Mouse (Mus musculus) brain, embryonic 18.5 days (tissue): ENCODE results near the gene Cntln.
A peak's percentile ranks its signal among the peaks of the same experiment; 100 is the strongest.

Source experiments
- DNase-seq: peaks from one replicate; pipeline ENCODE4 v3.0.0-alpha.2; 2012; ENCODE audit warnings: low read depth, low spot score

The Cntln gene

DNA sequence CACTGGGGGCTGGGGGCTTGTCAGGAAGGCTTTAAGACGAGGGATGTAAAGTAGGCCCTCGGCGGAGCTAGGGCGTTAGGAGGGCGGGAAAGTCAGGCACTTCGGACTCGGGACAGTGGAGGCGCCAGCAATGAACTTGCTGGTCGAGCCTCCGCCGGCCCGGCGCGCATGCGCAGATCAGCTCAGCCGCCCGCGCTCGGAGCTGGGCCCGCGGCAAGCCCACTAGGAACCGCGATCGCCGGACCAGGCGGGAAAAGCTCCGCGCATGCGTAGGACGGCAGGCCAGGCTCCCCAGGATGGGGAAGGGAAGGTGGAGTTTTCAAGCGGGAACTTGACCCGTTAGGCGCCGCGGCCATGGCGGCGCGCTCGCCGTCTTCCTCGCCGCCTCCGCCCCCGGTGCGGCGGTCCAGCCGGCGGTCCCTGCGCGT lies at the start of gene Cntln:
Cntln (plus strand) TSS at position 199 of the 428 bp plus-strand sequence.
- peak; percentile 71 for DNase-seq

DNA sequence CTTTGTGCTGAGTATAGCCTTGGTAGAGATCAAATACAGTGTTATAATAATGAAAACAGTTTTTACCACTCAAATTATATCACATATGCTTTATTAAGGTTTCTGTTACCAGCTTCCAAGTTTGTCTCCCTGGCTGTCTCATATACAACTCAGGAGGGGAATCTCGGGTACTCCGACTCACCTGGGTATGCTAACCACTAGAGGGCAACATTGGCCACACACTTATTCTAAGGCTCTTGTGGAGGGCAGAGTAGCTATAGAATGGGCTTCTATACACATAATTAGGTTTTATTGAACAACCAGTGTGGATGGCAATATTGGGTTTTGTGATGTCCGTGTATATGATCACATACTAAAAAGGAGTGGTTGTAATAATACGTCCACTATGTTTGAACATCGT lies 47.1 kb upstream of the Cntln start:
- DNase-seq: no peak

DNA sequence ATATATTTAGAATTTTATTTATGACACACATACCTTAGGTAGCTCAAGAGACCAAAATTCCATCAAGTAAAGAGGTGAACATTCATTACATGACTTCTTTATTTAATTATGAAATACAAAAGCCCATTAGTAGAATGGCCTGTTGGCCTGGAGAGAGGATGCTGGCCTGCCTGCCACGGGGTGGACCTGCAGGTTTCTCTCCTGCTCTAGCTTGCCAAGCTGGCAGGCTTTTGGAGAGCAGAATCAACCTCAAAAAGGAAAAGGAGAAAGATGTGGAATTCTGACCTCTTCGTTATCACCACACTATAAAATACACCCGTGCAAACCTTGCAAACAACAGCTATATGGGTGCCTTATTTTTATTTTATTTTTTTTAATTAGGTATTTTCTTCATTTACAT lies 45.6 kb upstream of the Cntln start:
- no peak for DNase-seq

DNA sequence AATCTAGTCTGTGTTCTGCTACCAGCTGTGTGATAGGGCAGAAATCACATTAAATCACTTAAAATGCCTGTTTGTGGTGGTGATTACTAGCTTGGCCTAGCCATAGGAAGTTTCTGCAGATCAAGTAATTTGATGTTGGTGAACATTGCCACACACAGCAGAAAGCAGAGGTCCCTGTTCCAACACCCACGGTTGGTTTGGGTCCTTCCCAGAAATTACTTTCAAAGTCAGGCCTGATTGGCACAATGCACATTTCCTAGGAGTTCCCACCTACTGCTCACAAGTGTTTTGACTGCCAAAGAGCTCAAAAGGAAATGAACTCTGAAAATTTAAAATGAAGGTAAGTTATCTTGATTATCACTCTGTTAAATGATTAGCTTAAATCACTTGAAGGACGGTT lies 44.6 kb upstream of the Cntln start:
- no peak for DNase-seq

DNA sequence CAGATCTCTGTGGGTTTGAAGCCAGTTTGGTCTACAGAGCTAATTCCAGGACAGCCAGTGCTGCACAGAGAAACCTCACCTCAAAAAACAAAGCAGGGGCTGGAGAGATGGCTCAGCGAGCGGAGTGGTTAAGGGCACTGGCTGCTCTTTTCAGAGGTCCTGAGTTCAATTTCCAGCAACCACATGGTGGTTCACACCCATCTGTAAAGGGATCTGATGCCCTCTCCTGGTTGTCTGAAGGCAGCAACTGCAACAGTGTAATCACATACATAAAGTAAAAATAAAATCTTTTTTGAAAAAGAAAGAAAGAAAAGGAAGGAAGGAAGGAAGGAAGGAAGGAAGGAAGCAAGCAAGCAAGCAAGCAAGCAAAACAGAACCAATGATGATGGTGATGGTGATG lies 26.5 kb upstream of the Cntln start:
- no peak for DNase-seq

DNA sequence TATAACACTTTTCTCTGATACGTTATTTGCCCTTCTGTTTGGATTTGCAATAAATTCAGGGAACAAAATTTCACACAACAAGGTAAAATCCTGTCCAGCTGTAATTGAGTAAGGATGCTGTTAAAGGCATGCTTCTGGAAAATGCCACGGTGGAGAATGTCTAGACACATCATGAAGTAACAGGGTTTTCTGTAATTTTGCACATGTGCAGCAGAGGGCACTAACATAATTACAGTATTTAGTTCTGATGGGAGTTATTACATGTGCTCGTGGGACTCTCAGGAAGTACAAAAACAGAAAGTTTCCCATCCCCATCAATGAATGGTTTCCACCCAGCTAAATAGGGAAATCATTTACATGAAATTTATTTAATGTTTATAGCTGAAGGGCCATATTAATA lies 7.8 kb upstream of the Cntln start:
- no peak for DNase-seq

DNA sequence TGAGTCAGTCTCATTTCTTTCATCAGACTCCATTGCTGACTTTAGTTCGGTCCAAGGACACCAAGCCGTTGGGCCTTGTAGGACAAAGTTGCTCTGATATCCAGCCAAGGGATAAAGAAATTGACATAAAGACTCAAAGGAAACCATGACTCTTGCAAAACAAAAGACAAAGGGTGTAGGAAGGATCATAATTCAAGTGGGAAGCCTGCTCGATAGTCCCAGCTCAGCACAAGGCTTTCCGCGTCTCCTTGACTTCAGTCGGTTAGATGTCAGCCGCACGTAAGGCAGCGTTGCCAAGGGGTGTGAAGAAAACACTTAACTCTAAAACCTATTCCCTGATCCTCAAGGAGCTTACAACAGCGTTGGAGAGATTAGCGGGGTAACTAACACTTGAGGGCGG lies 463 bp upstream of the Cntln start:
- DNase-seq: no peak

DNA sequence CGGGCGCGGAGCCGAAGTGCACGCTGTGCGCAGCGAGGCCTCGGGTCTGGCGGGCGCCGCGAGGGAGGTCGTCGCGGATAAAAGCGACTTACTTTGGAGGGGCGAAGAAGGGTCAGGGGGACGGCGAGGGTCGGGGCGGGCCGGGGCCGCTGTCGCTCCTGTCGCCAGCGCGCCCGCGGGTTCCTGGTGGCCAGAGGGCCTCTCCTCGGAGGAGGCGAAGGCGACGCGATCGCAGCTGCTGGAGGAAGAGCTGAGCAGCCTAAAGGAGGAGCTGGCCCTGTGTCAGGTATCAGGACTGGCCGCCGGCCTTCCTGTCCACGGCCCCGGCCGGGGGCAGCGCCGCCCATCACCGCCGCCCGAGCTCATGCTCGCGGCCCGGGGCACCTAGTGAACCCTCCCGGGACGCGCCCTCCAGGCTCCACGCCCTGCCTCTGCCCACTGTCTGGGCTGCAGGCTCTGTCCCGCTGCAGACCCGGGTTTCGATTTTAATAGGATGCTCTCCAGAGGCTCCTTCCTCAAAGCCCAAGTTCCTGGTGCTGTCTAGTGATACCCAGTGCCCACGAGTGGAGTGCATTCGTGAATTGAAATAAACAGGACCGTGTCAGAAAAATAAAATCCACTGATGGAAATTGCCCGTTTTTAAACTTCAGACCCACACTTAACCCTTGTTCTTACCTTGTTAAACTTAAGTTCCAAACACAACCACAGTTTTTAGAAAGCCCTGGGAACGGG lies 596 bp downstream of the Cntln start:
- DNase-seq: no peak

- no peak for DNase-seq
These were observed 1.1 kb downstream of the Cntln start for GRCm38 (mm10) chr4:84885271-84885540.

DNA sequence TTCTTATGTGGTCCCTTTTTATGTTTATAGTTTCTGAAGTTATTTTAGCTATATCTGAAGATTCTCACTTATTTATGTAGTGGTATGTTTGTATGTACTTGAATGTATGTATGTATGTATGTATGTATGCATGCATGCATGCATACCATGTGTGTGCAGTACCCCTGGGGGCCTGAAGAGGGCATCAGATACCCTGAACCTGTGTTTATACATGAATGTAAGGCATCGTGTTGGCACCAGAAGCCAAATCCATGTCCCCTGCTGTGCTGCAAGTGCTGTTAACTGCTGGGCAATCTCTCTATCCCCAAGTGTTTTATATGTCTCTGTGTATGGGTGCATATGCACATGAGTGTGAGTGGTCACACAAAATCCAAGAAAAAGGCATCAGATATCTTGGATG lies 34.3 kb downstream of the Cntln start:
- DNase-seq: no peak

DNA sequence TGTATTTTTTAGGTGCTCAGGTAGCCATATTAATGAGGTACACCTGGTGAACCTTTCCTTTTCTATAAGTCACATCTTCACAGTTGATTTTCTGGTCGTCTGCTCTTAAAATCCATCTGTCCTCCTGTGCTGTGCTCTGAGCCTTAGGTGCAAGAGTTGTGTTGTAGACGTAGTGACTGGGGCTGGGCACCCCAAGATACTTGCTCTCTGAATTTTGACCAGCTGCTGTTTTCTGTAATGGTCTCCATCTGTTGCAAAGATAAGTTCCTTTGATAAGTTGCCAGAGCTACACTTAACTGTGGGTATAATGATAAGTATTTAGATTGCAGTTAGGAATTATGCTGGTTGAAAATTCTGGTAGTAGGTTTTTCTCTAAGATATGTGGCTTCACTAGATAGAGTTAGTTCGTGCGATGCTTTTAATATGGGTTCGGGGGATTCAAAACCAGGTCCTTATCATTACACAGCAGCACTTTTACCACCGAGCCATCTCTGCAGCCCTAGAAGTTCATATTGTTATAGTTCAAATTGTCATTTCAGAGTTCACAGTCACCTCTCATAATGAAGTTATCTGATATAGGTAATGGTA lies 50.3 kb downstream of the Cntln start:
- no peak for DNase-seq

DNA sequence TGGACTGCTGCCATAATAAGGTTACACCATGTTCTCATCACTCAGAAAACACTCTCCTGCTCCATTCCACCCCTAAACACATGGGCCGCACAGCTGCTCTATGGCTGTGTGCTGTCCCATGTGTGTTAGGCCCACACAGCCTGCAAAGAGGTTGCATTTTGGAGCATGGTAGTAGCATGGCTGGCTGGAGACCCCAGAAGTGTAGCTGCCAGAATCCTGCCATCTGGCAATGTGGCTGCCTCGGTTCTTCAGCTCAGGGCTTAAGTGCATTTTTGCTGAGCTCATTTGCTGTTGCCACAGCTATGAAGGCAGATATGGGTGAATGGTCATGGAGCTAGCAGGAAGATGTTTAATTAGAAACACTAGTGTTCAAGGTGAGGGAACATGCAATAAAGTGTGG lies 58.0 kb downstream of the Cntln start:
- DNase-seq: no peak

GRCm38 (mm10) chr4:84942651-84943050 lies 58.5 kb downstream of the Cntln start:
- DNase-seq: no peak

GRCm38 (mm10) chr4:84944100-84944499 lies 60.0 kb downstream of the Cntln start:
- no peak for DNase-seq

DNA sequence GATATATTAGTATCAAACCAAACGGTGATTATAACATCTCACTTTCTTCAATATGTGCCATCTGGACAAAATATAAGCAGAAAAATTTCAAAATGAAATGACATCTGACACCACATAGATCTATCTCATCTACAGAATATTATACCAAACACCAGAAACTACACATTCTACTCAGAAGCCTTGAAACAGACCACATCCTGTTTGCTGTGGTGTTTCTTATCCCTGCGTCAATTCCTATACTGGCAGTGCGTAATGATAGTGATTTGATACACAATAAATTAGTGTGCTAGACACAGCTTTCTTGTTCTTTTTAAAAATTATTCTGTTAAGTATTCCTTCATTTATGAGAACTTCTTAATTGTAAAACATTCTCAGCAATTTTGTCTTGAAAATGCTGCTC lies 62.3 kb downstream of the Cntln start:
- no peak for DNase-seq

DNA sequence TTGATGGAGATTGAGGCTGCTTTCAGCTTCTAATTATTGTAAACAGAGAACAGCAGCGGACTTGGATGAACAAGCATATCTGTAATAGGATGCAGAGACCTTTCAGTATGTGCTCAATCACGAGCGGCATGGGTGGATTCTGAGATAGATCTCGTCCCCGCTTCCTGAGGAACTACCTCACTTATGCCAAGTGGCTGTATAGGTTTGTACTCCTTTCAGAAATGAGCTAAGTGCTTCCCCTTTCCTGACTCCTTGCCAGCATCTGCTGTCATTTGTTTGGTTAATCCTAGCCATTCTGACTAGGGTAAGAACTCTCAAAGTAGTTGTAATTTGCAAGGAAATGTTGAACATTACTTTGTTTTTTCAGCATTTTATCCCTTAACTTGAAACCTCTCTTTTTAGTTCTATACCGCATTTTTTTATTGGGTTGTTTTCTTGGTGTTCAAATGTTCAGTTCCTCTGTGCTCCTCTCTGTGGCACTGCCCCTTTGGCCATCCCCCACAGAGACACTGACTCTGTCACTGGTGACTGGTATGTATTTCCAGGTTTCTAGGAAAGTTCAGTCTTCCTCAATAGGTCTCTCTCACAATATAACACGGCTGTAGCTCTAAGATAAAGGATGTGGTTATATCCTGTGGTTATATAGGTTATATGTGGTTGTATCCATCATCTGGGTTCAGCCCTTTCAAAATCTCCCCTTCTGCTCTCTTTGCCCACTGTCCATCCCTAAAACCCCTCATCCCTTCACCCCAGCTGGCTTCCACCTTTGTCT lies 93.0 kb downstream of the Cntln start:
- no peak for DNase-seq

DNA sequence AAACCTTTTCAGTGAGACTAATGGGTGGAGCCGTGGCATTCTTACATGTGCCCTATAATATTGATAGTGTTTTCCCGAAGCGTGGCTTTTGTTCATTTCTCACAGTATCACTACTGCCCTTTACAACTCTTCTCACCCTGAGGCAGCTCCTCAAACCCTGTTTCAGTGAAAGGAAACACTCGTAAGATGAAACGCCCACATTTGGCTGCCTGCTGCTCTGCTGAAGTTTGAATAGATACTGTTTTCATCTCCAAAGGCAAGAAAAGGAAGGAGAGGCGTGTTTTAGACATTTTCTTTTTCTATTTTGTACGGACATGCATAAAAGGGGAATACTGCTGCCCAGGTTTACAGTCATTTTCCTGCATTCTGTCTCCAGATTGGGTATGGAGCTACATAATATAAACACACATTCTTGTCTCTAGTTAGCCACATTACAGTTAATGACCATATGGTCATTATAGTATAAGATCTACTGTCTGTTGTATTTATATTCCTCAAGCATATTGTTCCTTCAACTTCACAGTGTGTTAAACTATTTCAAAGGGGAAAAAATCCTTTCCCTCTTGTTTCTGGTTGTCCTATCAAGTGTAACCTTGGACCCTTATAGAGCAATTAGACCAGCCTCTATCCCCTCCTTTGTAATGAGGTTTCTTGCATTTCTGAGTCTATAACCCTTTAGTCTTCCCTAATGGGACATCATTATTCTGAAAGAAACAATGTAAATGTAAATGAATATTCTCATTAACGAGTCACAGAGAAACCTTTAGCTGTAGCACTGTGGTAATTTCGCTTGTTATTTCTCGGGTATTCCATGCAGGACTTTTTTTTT lies 111.6 kb downstream of the Cntln start:
- no peak for DNase-seq

- DNase-seq: no peak
These were observed 121.5 kb downstream of the Cntln start for GRCm38 (mm10) chr4:85005581-85005980.

DNA sequence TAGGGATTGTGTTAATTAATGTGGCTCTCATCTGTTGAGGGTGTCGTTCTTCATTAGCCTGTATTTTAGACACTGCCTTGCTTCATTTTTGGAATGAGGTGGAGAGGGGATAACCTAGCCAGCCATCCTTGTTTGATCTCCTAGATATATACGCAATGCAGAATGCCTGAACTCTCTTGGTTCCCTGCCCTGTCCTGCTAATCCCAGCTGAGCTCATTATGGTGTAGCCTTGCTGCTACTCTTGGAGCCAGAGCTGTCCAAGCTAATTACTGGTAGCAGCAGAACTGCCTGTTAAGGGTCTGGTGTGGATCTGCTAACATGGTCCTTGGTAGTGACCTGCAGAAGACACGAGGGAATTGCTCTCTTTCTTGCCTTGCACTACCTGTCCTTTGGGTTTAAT lies 122.7 kb downstream of the Cntln start:
- DNase-seq: no peak

DNA sequence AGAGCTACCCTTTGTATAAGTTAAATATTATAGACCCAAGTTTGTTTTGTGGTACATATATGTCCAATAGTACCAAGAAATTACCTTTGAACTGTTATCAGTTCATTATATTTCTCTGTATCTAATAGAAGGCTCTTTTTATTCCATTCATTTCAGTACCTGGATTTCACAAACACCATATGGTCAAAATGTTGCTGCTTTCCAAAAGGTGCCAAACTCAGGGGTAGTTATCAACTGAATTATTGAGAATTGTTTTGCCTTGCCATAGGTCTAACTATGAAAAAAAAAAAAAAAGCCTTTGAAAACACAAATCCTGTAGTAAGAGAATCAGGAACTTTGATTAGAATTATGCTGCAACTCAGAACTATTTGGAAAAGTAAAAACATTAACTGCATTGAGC lies 126.7 kb downstream of the Cntln start:
- DNase-seq: no peak

DNA sequence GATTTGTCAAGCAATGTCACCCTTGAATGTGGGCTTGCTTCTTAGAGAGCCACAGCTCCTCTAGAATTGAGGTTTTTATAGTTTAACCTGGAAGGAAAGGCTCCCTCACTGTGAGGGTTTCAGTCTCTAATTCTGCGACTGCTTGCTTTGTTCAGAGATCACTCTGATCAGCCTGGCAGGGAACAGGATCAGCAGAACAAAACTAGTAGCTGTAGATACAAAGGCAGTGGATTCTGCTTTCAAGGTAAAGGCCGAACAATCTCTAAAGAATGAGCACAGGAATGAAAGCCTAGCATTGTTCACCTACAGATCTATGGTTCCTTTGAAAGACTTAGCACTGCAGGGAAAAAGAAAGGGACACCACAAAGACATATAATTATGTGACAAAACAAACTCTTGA lies 161.6 kb downstream of the Cntln start:
- no peak for DNase-seq

DNA sequence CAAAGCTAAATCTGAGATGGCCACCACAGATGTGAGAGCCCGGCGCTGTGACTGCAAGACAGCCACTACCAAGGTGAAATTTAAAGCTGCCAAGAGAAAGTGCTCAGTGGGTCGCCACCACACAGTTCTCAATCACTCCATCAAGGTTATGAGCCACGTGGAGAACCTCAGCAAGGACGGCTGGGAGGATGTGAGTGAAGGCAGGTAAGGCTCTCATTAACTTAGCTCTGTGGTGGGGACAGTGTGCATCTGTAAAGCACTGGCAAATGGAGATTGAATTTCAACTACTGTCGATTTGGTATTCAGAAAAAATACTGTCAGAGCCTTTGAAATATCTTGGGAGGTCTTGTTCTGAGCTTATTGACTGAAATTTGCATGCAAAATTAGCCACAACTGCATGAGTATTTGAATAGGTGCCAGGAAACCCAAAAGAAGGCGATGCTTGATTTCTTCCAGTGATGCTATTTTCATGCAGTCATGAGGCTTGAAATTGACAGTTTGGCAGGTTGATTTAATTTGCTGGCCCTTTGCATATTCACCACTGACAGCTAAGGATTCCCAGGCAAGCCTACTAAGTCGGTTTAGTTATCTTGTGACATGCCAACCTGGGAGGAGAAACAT lies 165.9 kb downstream of the Cntln start:
- no peak for DNase-seq
